Mouse (Mus musculus): ENCODE measurements around the gene Pdzk1.

GRCm38 (mm10) chr3:96880385-96880784 is 51.3 kb downstream of the Pdzk1 start:
- TF ChIP-seq CTCF (conservative IDR thresholded peaks at IDR 0.05; ENCODE audit: insufficient read depth, insufficient read length, low read depth, low read length): no peak
- no peak for TF ChIP-seq POLR2A (IDR thresholded peaks at IDR 0.05; ENCODE audit: low read depth, low read length)

Data from kidney, adult 2 months (tissue).